Mouse (Mus musculus) liver, embryonic 13.5 days (tissue): ENCODE results near the gene Tigit. TPM values are rescaled to one million over a fixed set of nuclear protein-coding genes. Genes with fewer than 3 reads are reported as not detected.

Experiments used
- ATAC-seq: fragments of 200-750 bp; cut with Nextera tagmentation; 2 replicates; pipeline ENCODE4 v1.8.0; 2017; ENCODE audit warnings: low read depth, mild to moderate bottlenecking, moderate number of reproducible peaks, moderate library complexity
- DNase-seq: peaks from one replicate; pipeline ENCODE4 v3.0.0; 2022
- H3K27ac ChIP-seq: fragments of 300-500 bp; sonication (generic); 2 replicates; pipeline ENCODE4 v1.5.1; 2015; ENCODE audit warnings: moderate library complexity, mild to moderate bottlenecking, inconsistent platforms
- H3K27me3 ChIP-seq: fragments of 300-500 bp; sonication (generic); 2 replicates; pipeline ENCODE4 v1.6.1; 2015; ENCODE audit warnings: mild to moderate bottlenecking, inconsistent platforms
- H3K36me3 ChIP-seq: fragments of 300-500 bp; sonication (generic); 2 replicates; pipeline ENCODE4 v1.6.1; 2015; ENCODE audit warnings: mild to moderate bottlenecking, inconsistent platforms
- H3K4me1 ChIP-seq: fragments of 300-500 bp; sonication (generic); replicated peaks from 2 replicates; pipeline ENCODE4 v1.6.1; 2015; ENCODE audit warnings: inconsistent platforms
- H3K4me2 ChIP-seq: fragments of 300-500 bp; sonication (generic); 2 replicates; pipeline ENCODE4 v1.6.1; 2015; ENCODE audit warnings: inconsistent platforms, mild to moderate bottlenecking, moderate library complexity
- H3K4me3 ChIP-seq: fragments of 300-500 bp; sonication (generic); replicated peaks from 2 replicates; pipeline ENCODE4 v1.5.1; 2015; ENCODE audit warnings: mild to moderate bottlenecking, inconsistent platforms
- H3K9ac ChIP-seq: fragments of 300-500 bp; sonication (generic); 2 replicates; pipeline ENCODE4 v1.6.1; 2015; ENCODE audit warnings: mild to moderate bottlenecking, inconsistent platforms
- H3K9me3 ChIP-seq: fragments of 300-500 bp; sonication (generic); replicated peaks from 2 replicates; pipeline ENCODE4 v1.6.1; 2016; ENCODE audit warnings: inconsistent platforms
- WGBS: fragments of 180-500 bp; shearing (Covaris S2); methylation state at CpG from one replicate; pipeline ENCODE4 v1.1.7; 2015; ENCODE audit not compliant: insufficient replicate concordance; 5-methylcytosine and 5-hydroxymethylcytosine counted together
- microRNA counts: library from miRNA; unstranded; fragments of <30 nt; microRNA quantifications from one replicate; lab custom pipeline; 2016
- microRNA-seq: library from miRNA; unstranded; fragments of <30 nt; microRNA quantifications from one replicate; pipeline ENCODE4, GENCODE M21; 2016
- polyA plus RNA-seq: library from polyadenylated mRNA; unstranded; fragments of >200 nt; fragmentation: Nextera tagmentation; extraction: Ambion mirVana; gene quantifications from 2 replicates; pipeline ENCODE4 v1.2.1, GENCODE M21; 2015

The Tigit gene
- polyA plus RNA-seq, 1 experiment from 2014 or later = not detected

DNA sequence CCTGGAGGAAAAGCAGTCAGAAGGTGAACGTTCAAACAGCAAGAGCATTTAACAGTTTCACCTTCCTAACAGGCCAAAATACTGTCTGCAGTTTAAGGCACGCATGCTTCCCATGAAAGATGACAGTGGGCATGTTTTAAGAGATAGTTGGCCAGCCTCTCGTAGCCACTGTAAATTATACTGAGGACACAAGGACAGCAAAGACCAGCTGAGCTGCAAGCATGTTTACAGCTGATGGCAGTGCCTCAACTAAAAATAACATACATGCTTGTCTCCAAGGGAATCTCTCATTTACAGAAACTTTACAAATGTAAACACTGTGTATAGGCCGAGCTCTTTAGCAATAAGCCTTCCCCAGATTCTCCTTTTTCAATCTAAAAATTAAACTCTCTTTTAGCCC is 47.6 kb downstream of the Tigit start:
- Histone ChIP-seq H3K4me1 (no peaks in the 10 kb centered on the region), H3K27me3 (no peaks in the 10 kb centered on the region), H3K36me3 (no peaks in the 10 kb centered on the region), H3K9me3 (no peaks in the 10 kb centered on the region), H3K9ac (no peak overlapping the region), H3K4me2 (no peak overlapping the region), H3K4me3 (no peak overlapping the region), H3K27ac (no peak overlapping the region)
- DNase-seq = no peak
- 67% methylated on average over 4 of the region's 4 CpGs for WGBS
- ATAC-seq = no peak

- Histone ChIP-seq H3K4me1 (no peaks in the 10 kb centered on the region), H3K9me3 (no peaks in the 10 kb centered on the region), H3K4me3 (no peak overlapping the region), H3K27me3 (no peaks in the 10 kb centered on the region), H3K27ac (no peak overlapping the region), H3K9ac (no peak overlapping the region), H3K36me3 (no peaks in the 10 kb centered on the region), H3K4me2 (no peak overlapping the region)
- DNase-seq = no peak
- ATAC-seq = no peak
- 80% methylated on average over 10 of the region's 10 CpGs for WGBS
These were observed 53.6 kb downstream of the Tigit start for GRCm38 (mm10) chr16:43610375-43610774.

DNA sequence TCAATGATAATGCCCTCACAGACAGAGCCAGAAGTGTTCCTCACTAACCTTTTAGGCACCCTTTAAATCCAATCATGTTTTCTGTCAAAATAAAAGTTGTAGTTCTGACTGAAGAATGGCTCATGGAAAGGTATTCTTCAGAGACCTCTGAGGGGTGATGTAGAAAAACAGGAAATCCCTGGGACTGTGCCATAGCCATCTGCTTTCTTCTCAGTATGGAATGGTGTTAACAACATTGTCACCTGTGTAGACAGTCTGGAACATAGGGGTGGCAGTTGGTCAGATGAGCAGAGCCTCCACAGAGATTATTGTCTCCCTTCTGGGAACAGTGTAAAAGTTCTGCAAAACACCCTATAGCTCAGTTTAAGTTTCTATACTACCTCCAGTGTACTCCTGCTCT is 55.9 kb downstream of the Tigit start:
- Histone ChIP-seq H3K4me2 (no peak overlapping the region), H3K9me3 (no peaks in the 10 kb centered on the region), H3K4me1 (no peaks in the 10 kb centered on the region), H3K27me3 (no peaks in the 10 kb centered on the region), H3K36me3 (no peaks in the 10 kb centered on the region), H3K9ac (no peak overlapping the region), H3K4me3 (no peak overlapping the region), H3K27ac (no peak overlapping the region)
- ATAC-seq = no peak
- no peak for DNase-seq

DNA sequence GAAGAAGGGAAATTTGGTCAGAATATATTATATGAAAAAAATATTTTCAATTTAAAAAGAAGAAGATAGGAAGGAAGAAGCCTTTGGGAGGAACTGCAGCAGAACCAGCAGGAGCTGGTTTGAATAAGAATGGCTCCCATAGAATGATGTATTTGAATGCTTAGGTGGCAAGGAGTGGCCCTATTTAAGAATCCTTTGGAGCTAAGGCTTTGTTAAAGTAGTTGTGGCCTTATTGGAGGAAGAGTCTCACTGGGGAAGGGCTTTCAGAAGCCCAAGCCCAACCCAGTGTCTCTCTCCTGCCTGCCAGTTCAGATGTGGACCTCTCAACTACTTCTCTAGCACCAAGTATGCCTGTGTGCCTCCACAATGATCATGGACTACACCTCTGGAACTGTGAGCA is 56.9 kb downstream of the Tigit start:
- ATAC-seq = no peak
- no peak for DNase-seq
- no peak overlapping the region for H3K9ac ChIP-seq
- no peak overlapping the region for H3K27ac ChIP-seq
- H3K4me3 ChIP-seq = no peak overlapping the region
- H3K4me1 ChIP-seq = no peaks in the 10 kb centered on the region
- H3K36me3 ChIP-seq = no peaks in the 10 kb centered on the region
- no peak overlapping the region for H3K4me2 ChIP-seq
- no peaks in the 10 kb centered on the region for H3K27me3 ChIP-seq
- H3K9me3 ChIP-seq = no peaks in the 10 kb centered on the region

- H3K4me2 ChIP-seq = no peak overlapping the region
- DNase-seq = no peak
- no peaks in the 10 kb centered on the region for H3K4me1 ChIP-seq
- H3K4me3 ChIP-seq = no peak overlapping the region
- no peak for ATAC-seq
- H3K9me3 ChIP-seq = no peaks in the 10 kb centered on the region
- WGBS = 59% methylated on average over 4 of the region's 4 CpGs
- H3K27ac ChIP-seq = no peak overlapping the region
- no peaks in the 10 kb centered on the region for H3K36me3 ChIP-seq
- no peaks in the 10 kb centered on the region for H3K27me3 ChIP-seq
- no peak overlapping the region for H3K9ac ChIP-seq
These were observed 59.4 kb downstream of the Tigit start for GRCm38 (mm10) chr16:43604399-43605013.

DNA sequence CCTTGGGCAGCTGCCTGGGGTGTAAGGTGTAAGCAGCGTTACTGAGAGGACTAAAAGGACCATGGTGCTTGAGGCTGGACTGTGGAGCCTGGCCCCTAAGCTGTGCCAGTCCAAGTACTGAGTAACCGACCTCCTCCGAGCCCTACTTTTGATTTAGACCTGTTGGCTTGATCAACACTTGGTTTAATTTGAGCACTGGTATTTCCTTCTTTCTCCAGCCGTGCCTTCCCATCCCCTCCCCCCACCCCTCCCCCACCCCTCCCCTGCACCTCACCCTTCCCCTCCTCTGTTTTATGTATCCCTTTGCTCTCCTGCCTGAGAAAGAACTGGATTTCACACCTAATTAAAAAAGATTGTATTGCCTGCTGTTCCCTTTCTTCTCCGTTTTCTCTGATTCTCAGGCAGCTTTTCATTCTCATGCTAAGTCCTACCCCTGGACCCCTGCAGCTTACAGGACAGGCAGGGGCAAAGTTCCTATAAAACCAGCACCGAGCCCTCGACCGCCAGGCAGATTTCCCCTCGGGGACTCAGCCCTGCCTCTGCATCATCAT is 60.3 kb downstream of the Tigit start:
- Histone ChIP-seq H3K4me1 (no peaks in the 10 kb centered on the region), H3K36me3 (no peaks in the 10 kb centered on the region), H3K9me3 (no peaks in the 10 kb centered on the region), H3K9ac (no peak overlapping the region), H3K4me3 (no peak overlapping the region), H3K27ac (no peak overlapping the region), H3K27me3 (no peaks in the 10 kb centered on the region), H3K4me2 (no peak overlapping the region)
- WGBS = 28% methylated on average over 9 of the region's 9 CpGs
- DNase-seq = no peak
- no peak for ATAC-seq

- no peaks in the 10 kb centered on the region for H3K4me1 ChIP-seq
- ATAC-seq (no peak), DNase-seq (no peak)
- H3K4me2 ChIP-seq = no peak overlapping the region
- 57% methylated on average over 4 of the region's 4 CpGs for WGBS
- H3K4me3 ChIP-seq = no peak overlapping the region
- H3K27ac ChIP-seq = no peak overlapping the region
- H3K36me3 ChIP-seq = no peaks in the 10 kb centered on the region
- no peak overlapping the region for H3K9ac ChIP-seq
- no peaks in the 10 kb centered on the region for H3K9me3 ChIP-seq
- no peaks in the 10 kb centered on the region for H3K27me3 ChIP-seq
These were observed 61.4 kb downstream of the Tigit start for GRCm38 (mm10) chr16:43602573-43602972.

GRCm38 (mm10) chr16:43599707-43600106 is 64.2 kb downstream of the Tigit start:
- no peak overlapping the region for H3K4me2 ChIP-seq
- DNase-seq (no peak), ATAC-seq (no peak)
- H3K27me3 ChIP-seq = no peaks in the 10 kb centered on the region
- WGBS = 51% methylated on average over 2 of the region's 2 CpGs
- H3K4me3 ChIP-seq = no peak overlapping the region
- H3K36me3 ChIP-seq = no peaks in the 10 kb centered on the region
- no peaks in the 10 kb centered on the region for H3K4me1 ChIP-seq
- H3K27ac ChIP-seq = no peak overlapping the region
- no peak overlapping the region for H3K9ac ChIP-seq
- no peaks in the 10 kb centered on the region for H3K9me3 ChIP-seq

MicroRNAs within 50 kb of the gene (microRNA counts, 519-probe panel; counts per million panel counts)
- microRNA mmu-miR-568 (lab: Ali Mortazavi, UCI) = 114 counts per million

Small RNA genes lying within 50 kb of the gene (microRNA-seq; reads per million reads assigned to microRNA genes)
- gene Mir568 = not detected

Other genes starting within 250 kb of the Tigit start
- gene Drd3, start 89.9 kb upstream of the Tigit start, polyA plus RNA-seq = not detected in 2 replicates
- gene Ccdc191, start 225.7 kb upstream of the Tigit start, polyA plus RNA-seq = 3.8 and 5.5 TPM in 2 replicates